In the genomic region with DNA sequence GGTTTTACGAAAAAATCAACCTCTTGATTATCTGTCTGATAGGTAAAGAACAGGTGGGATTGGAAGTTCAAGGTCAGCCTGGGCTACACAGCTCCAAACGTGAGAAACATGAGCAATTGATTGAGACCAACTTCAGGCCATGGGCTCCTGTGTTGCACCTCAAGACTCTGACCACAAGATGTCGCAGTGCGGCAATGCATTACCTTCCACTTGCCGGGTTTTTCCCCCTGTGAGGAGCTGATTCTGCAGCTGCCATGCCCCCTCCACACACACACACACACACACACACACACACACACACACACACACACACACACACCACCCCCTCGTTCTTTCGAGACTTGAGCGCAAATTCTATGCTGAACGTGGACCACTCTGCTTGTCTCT, we compare ENCODE assay signal across 8 mouse cellular contexts.
DNase-seq lines count a peak whose midpoint lies in the region; ATAC-seq and TF ChIP-seq lines count a peak whose summit lies in the region.

No protein-coding gene starts in this region.

- CTCF ChIA-PET in Patski (lab: Charles Lee), result interaction anchor here (0.9 to 3.8 kb wide), 5 partner anchors 9 to 74 kb away, joined by 4 to 19 read pairs (median 5); no protein-coding TSS in a partner anchor

- WGBS in liver, postnatal 0 days (ENCODE audit: insufficient replicate concordance), result 21% methylated on average over 9 of the region's 9 CpGs

- H3K4me1 ChIP-seq in liver, postnatal 0 days (ENCODE audit: insufficient read depth), result no peaks in the 10 kb centered on the region

- no peak overlapping the region for H3K4me3 ChIP-seq in liver, postnatal 0 days (ENCODE audit: low read depth, low read length)

- H3K9me3 ChIP-seq in liver, postnatal 0 days (ENCODE audit: low read length), result no peaks in the 10 kb centered on the region

- H3K4me2 ChIP-seq in liver, postnatal 0 days (ENCODE audit: low read depth, low read length), result no peak overlapping the region

- H3K27ac ChIP-seq in liver, postnatal 0 days (ENCODE audit: low read depth), result no peak overlapping the region

- no peaks in the 10 kb centered on the region for H3K36me3 ChIP-seq in liver, postnatal 0 days (replicated peaks; ENCODE audit: insufficient read depth, low read length)

- H3K27me3 ChIP-seq in Patski, result no peaks in the 10 kb centered on the region
- no peaks in the 10 kb centered on the region for H3K27me3 ChIP-seq in liver, postnatal 0 days (ENCODE audit: insufficient read depth, low read length)

- no peak for ATAC-seq in Patski
- no peak for ATAC-seq in liver, postnatal 0 days
- ATAC-seq in activated CD4-positive, CD25-positive, alpha-beta regulatory T cell, adult 4 months, result no peak

- peak; percentile 83 for TF ChIP-seq CTCF in Patski (IDR thresholded peaks at IDR 0.05)
- peak; percentile 87 for TF ChIP-seq CTCF in liver, postnatal 0 days (IDR thresholded peaks at IDR 0.05; ENCODE audit: low read depth)

- TF ChIP-seq EP300 in liver, postnatal 0 days (IDR thresholded peaks at IDR 0.05; ENCODE audit: low read depth), result no peak

- in situ Hi-C loops in Patski (cut with MboI; ENCODE audit: low pct_unique_long_range_greater_than_20kb), result no loop called here

- peak; percentile 70 for DNase-seq in 416B (ENCODE audit: low read depth)
- no peak for DNase-seq in Patski (ENCODE audit: low read depth, low spot score)
- DNase-seq in cerebellum, postnatal 4 days (ENCODE audit: low spot score in 2 of 2), result peak; percentile 74 to 77
- DNase-seq in gastrocnemius, postnatal 36 days, result peak; percentile 61 to 67
- DNase-seq in kidney, postnatal 14 days, result peak; percentile 83
- peak; percentile 66 for DNase-seq in liver, postnatal 0 days
- DNase-seq in retina, embryonic 14.5 days (ENCODE audit: low spot score), result peak; percentile 90

- intact Hi-C loops in gastrocnemius, postnatal 36 days (cut with DNase I), result loop anchor here (1.0 kb wide), 1 partner anchor 65 kb away; no protein-coding TSS in a partner anchor

- H3K9ac ChIP-seq in liver, postnatal 0 days (replicated peaks), result no peak overlapping the region

- POLR2A ChIA-PET in Patski (lab: Charles Lee), result interaction anchor here (1.1 kb wide), 1 partner anchor 9 kb away, joined by 3 read pairs; no protein-coding TSS in a partner anchor
